In genomic region chr3:127553720-127554043, GRCm38 (mm10) we compare ENCODE assay signal across 8 mouse cellular contexts. TPM values are rescaled to one million over a fixed set of nuclear protein-coding genes. Genes with fewer than 3 reads are reported as not detected.
DNase-seq lines count a peak whose midpoint lies in the region; ATAC-seq lines count a peak whose summit lies in the region.

No protein-coding gene starts in this region.

- no peaks in the 10 kb centered on the region for H3K9me3 ChIP-seq in lung, embryonic 15.5 days
- H3K9me3 ChIP-seq in forebrain, embryonic 10.5 days = no peaks in the 10 kb centered on the region
- H3K9me3 ChIP-seq in limb, embryonic 15.5 days = no peaks in the 10 kb centered on the region

- no peak overlapping the region for H3K27ac ChIP-seq in lung, embryonic 15.5 days
- peak overlapping the region; percentile 99 for H3K27ac ChIP-seq in forebrain, embryonic 10.5 days
- peak overlapping the region; percentile 38 for H3K27ac ChIP-seq in limb, embryonic 15.5 days

- H3K4me2 ChIP-seq in lung, embryonic 15.5 days = peak overlapping the region; percentile 59
- peak overlapping the region; percentile 68 for H3K4me2 ChIP-seq in limb, embryonic 15.5 days

- no peak for DNase-seq in lung, adult 18-20 months
- no peak for DNase-seq in forebrain, embryonic 10.5 days (ENCODE audit: extremely low spot score, low spot score)
- peak; percentile 13 for DNase-seq in splenic B cell, adult 2 months (ENCODE audit: low read depth, low spot score)
- DNase-seq in urinary bladder, postnatal 10 days (ENCODE audit: low spot score) = no peak
- DNase-seq in retina, embryonic 14.5 days (ENCODE audit: low spot score) = no peak

- 1% methylated on average over 4 of the region's 4 CpGs for WGBS in lung, embryonic 15.5 days
- WGBS in forebrain, embryonic 10.5 days = 3% methylated on average over 4 of the region's 4 CpGs
- WGBS in limb, embryonic 15.5 days = under 1% methylated on average over 4 of the region's 4 CpGs

- no peak for ATAC-seq in lung, embryonic 15.5 days (ENCODE audit: borderline replicate concordance, extremely low read depth, low FRiP score, low TSS enrichment)
- no peak for ATAC-seq in limb, embryonic 15.5 days (ENCODE audit: insufficient number of reproducible peaks, low FRiP score, low TSS enrichment, low read depth)
- ATAC-seq in inflammation-experienced regulatory T-cells, adult 6 months = no peak

- H3K4me1 ChIP-seq in lung, embryonic 15.5 days = peaks cover 8% of the 10 kb centered on the region; the same call in 1 of the 2 replicates
- H3K4me1 ChIP-seq in forebrain, embryonic 10.5 days = peaks cover 21% of the 10 kb centered on the region
- peaks cover 9% of the 10 kb centered on the region; the same call in 1 of the 2 replicates for H3K4me1 ChIP-seq in limb, embryonic 15.5 days

- H3K36me3 ChIP-seq in lung, embryonic 15.5 days = peaks cover 18% of the 10 kb centered on the region
- peaks cover 32% of the 10 kb centered on the region for H3K36me3 ChIP-seq in forebrain, embryonic 10.5 days (replicated peaks)
- peaks cover 11% of the 10 kb centered on the region; the same call in 1 of the 2 replicates for H3K36me3 ChIP-seq in limb, embryonic 15.5 days
- no peaks in the 10 kb centered on the region for H3K36me3 ChIP-seq in splenic B cell, adult 2 months (ENCODE audit: control insufficient read depth, insufficient read depth, low read length, poor library complexity, severe bottlenecking)

- peak overlapping the region; percentile 55 for H3K9ac ChIP-seq in lung, embryonic 15.5 days
- peak overlapping the region; percentile 37 for H3K9ac ChIP-seq in limb, embryonic 15.5 days

- peak overlapping the region; percentile 71 for H3K4me3 ChIP-seq in lung, embryonic 15.5 days
- peak overlapping the region; percentile 69 for H3K4me3 ChIP-seq in forebrain, embryonic 10.5 days
- H3K4me3 ChIP-seq in limb, embryonic 15.5 days = peak overlapping the region; percentile 71

- no peaks in the 10 kb centered on the region for H3K27me3 ChIP-seq in lung, embryonic 15.5 days
- H3K27me3 ChIP-seq in forebrain, embryonic 10.5 days (ENCODE audit: poor library complexity, severe bottlenecking) = no peaks in the 10 kb centered on the region
- no peaks in the 10 kb centered on the region for H3K27me3 ChIP-seq in limb, embryonic 15.5 days
- H3K27me3 ChIP-seq in splenic B cell, adult 2 months (ENCODE audit: control insufficient read depth, insufficient read depth, low read length, poor library complexity, severe bottlenecking) = no peaks in the 10 kb centered on the region

RNA-seq across cellular contexts. Expression of gene Zgrf1, which starts 0.4 kb away (rescaled TPM):
- polyA plus RNA-seq in lung, embryonic 15.5 days (2015; fragmentation: Nextera tagmentation; extraction: Ambion mirVana) = 8.3 and 9.5 TPM in 2 replicates
- polyA plus RNA-seq in forebrain, embryonic 10.5 days (2016; fragmentation: Nextera tagmentation; extraction: Ambion mirVana) = 20.8 and 25.3 TPM in 2 replicates
- polyA plus RNA-seq in limb, embryonic 15.5 days (2015; fragmentation: Nextera tagmentation; extraction: Ambion mirVana) = 6.0 and 6.3 TPM in 2 replicates
- polyA plus RNA-seq in inflammation-experienced regulatory T-cells, adult 6 months (2017; shearing (Covaris generic)) = 1 to 10 TPM; 3.7 to 7.9 (median 4.7) TPM

RNA-seq across cellular contexts. Expression of gene Larp7, which starts 0.5 kb away (rescaled TPM):
- polyA plus RNA-seq in lung, embryonic 15.5 days (2015; fragmentation: Nextera tagmentation; extraction: Ambion mirVana) = 59.2 and 62.0 TPM in 2 replicates
- polyA plus RNA-seq in forebrain, embryonic 10.5 days (2016; fragmentation: Nextera tagmentation; extraction: Ambion mirVana) = 83.9 and 88.7 TPM in 2 replicates
- 48.9 and 50.9 TPM in 2 replicates for polyA plus RNA-seq in limb, embryonic 15.5 days (2015; fragmentation: Nextera tagmentation; extraction: Ambion mirVana)
- 100 to 1,000 TPM in 1 of 3 experiments, 10 to 100 TPM in 2; 77.8 to 106 (median 78.8) TPM for polyA plus RNA-seq in inflammation-experienced regulatory T-cells, adult 6 months (2017; shearing (Covaris generic))

RNA-seq across cellular contexts. Expression of gene Ank2, which starts 54.5 kb away (rescaled TPM):
- 11.5 and 13.4 TPM in 2 replicates for polyA plus RNA-seq in lung, embryonic 15.5 days (2015; fragmentation: Nextera tagmentation; extraction: Ambion mirVana)
- 32.2 and 36.3 TPM in 2 replicates for polyA plus RNA-seq in forebrain, embryonic 10.5 days (2016; fragmentation: Nextera tagmentation; extraction: Ambion mirVana)
- 34.5 and 41.4 TPM in 2 replicates for polyA plus RNA-seq in limb, embryonic 15.5 days (2015; fragmentation: Nextera tagmentation; extraction: Ambion mirVana)
- under 1 TPM in 2 of 3 experiments, not detected in 1; 0.41 to 0.54 TPM for polyA plus RNA-seq in inflammation-experienced regulatory T-cells, adult 6 months (2017; shearing (Covaris generic))
